Mouse (Mus musculus): Measurements from ENCODE around the gene Hist1h2ao. TPM values are rescaled to one million over a fixed set of nuclear protein-coding genes. Genes with fewer than 3 reads are reported as not detected.
A peak's percentile ranks its signal among the peaks of the same experiment; 100 is the strongest.
"Not testable (repeated sequence)": the region's sequence is repeated elsewhere in the genome, so short reads cannot be mapped to it uniquely, and the experiment has no call there.

Hist1h2ao gene
- polyA plus RNA-seq, 1 experiment from 2014 or later, result not detected

DNA sequence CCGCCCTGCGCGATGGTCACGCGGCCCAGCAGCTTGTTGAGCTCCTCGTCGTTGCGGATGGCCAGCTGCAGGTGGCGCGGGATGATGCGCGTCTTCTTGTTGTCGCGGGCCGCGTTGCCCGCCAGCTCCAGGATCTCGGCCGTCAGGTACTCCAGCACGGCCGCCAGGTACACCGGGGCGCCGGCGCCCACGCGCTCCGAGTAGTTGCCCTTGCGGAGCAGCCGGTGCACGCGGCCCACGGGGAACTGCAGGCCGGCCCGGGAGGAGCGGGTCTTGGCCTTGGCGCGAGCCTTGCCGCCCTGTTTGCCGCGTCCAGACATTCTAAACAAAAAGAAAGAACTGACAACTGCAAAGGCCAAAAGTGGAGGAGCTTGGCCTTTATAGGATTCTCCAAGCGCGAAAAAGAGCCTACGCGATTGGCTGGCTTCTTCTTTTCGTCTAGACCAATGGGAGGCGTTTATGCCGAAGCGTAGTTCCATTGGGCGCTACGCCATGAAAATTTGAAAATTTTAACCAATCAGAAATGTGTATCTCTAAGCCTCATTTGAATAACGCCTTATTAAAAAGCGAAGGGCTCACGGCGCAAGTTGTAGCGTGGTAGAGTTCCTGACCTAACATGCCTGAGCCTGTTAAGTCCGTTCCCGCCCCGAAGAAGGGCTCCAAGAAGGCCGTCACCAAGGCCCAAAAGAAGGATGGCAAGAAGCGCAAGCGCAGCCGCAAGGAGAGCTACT is 23.2 kb upstream of the Hist1h2ao start, which contains the start of the genes Hist1h2an and Hist1h2bp:
Hist1h2an (minus strand) TSS at position 320 of the 731 bp plus-strand sequence.
Hist1h2bp (plus strand) TSS at position 563 of the 731 bp plus-strand sequence.
- under 1% methylated on average over 38 of the region's 63 CpGs for WGBS
- Histone ChIP-seq H3K4me3 (peak within 1 kb of the TSS; percentile 38), H3K4me2 (peak within 1 kb of the TSS; percentile 54), H3K4me1 (peaks cover 50% of the 10 kb centered on the region), H3K27ac (peak within 1 kb of the TSS; percentile 93), H3K9ac (peak within 1 kb of the TSS; percentile 49)
- peak; percentile 91 for ATAC-seq (ENCODE audit: borderline replicate concordance, extremely low read depth, low FRiP score, low TSS enrichment)
- not testable (repeated sequence) for H3K9me3 ChIP-seq, H3K36me3 ChIP-seq, H3K27me3 ChIP-seq

DNA sequence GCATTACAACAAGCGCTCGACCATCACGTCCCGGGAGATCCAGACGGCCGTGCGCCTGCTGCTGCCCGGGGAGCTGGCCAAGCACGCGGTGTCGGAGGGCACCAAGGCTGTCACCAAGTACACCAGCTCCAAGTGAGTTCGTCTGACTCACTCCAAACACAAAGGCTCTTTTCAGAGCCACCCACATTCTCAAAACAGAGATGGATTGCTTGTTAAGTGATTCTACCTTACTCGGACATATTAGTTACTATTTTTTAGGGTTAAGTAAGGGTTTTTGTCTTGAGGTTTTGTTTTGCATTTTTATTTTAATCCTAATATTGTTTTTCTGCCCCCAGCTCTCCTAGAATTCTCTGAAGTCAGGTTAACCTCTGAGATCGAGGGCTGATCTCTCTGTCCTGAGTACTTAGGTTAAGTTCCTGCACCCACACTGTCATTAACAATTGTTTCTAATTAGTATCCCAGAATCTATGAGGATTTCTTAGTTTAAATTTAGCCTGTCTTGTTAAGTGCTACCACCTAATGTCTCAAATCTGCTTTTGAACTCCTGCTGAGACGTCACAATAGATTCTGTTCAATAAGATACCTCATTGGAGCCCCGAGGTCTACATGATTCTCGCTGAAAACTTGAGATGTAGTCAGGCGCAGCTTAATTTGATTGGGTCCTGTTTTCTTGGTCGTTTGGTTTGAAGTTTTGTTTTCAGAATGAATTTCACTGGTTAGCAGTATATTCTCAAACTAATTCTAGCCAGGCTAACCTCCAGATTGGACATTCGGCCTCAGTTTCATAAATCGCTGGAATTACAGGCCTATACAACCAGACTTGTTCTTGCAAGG is 22.3 kb upstream of the Hist1h2ao start:
- peak overlapping the region; percentile 50 for H3K4me2 ChIP-seq
- H3K9me3 ChIP-seq, result no peaks in the 10 kb centered on the region
- no peaks in the 10 kb centered on the region for H3K36me3 ChIP-seq
- peak overlapping the region; percentile 93 for H3K27ac ChIP-seq
- ATAC-seq (ENCODE audit: borderline replicate concordance, extremely low read depth, low FRiP score, low TSS enrichment), result peak; percentile 2; the same call in 1 of the 2 replicates
- peak overlapping the region; percentile 38 for H3K4me3 ChIP-seq
- H3K4me1 ChIP-seq, result peaks cover 49% of the 10 kb centered on the region
- H3K9ac ChIP-seq, result peak overlapping the region; percentile 29
- 21% methylated on average over 15 of the region's 21 CpGs for WGBS
- no peaks in the 10 kb centered on the region for H3K27me3 ChIP-seq

DNA sequence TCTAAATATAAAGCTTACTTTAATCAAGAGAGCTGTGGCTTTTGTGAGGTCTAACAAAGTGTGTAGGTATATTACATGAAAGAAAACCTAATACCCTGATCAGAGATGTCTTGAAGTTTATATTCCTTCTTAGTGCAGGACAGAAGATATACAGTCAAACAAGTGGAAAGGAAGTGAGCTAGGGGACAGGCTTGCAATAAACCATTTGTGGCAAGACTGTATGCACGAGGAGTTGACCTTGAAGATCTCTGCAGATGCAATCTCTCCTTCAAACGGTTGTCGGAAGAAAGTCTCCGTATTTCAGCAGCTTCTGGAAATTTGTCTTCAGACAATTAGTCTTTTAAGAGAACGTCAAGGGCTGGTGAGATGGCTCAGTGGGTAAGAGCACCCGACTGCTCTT is 20.3 kb upstream of the Hist1h2ao start:
- H3K4me3 ChIP-seq, result no peak overlapping the region
- no peaks in the 10 kb centered on the region for H3K9me3 ChIP-seq
- H3K4me2 ChIP-seq, result no peak overlapping the region
- H3K27ac ChIP-seq, result peak overlapping the region; percentile 24; the same call in 1 of the 2 replicates
- no peak overlapping the region for H3K9ac ChIP-seq
- ATAC-seq (ENCODE audit: borderline replicate concordance, extremely low read depth, low FRiP score, low TSS enrichment), result no peak
- no peaks in the 10 kb centered on the region for H3K36me3 ChIP-seq
- H3K27me3 ChIP-seq, result no peaks in the 10 kb centered on the region
- WGBS, result 54% methylated on average over 6 of the region's 6 CpGs
- H3K4me1 ChIP-seq, result peaks cover 38% of the 10 kb centered on the region

DNA sequence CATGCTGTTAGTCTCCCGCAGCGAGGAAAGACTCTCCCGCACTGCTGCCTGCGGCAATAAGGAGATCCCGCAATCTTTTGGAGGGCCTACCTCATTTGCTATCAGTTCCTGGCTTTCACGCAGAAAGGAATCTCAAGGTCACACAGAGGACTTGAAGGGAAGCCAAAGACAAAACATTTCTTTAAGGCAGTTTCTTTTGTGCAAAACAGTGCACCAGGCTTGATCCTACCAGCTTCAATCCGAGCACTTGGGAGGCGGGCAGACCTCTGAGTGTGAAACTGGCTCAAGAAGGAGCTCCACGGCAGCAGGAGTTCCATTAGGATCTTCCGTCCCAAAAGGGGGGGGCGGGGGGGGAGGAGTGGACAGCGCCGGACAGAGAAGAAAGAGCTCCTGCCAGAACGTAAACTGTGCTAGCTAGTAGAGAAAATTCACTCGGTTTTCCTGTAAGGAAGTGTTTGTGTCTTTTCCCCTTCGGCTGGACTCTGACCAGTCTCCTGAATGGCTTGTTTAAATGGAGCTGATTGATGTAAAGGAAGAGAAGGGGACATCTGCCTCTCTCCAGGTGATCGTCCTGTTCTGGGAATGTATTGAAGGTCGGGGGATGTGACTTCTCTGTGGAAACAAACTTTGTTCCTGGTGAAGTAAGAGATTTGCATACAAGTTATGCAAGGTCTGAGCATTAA is 19.5 kb upstream of the Hist1h2ao start:
- Histone ChIP-seq H3K36me3 (no peaks in the 10 kb centered on the region), H3K4me1 (peaks cover 32% of the 10 kb centered on the region), H3K27ac (peak overlapping the region; percentile 63), H3K27me3 (no peaks in the 10 kb centered on the region), H3K4me3 (peak overlapping the region; percentile 21), H3K4me2 (peak overlapping the region; percentile 54), H3K9me3 (no peaks in the 10 kb centered on the region), H3K9ac (peak overlapping the region; percentile 32)
- ATAC-seq (ENCODE audit: borderline replicate concordance, extremely low read depth, low FRiP score, low TSS enrichment), result no peak
- WGBS, result 6% methylated on average over 17 of the region's 18 CpGs

DNA sequence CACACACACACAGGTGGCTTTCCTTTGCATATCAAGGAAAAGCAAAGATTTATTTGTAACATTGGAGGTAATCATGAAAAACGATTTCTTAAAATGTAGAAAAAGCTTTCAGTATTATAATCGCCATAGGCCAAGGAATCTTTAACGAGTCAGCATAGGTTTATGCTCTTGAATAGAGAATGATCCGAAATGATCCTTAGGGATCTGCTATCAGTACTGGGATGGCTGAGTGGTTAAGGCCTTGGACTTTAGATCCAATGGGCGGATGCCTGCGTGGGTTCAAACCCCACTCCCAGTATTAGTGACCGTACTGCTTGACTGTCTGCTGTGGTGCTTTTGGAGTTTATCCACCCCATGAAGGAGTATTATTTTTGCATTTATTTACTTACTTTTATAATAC is 14.7 kb upstream of the Hist1h2ao start:
- no peaks in the 10 kb centered on the region for H3K27me3 ChIP-seq
- no peaks in the 10 kb centered on the region for H3K9me3 ChIP-seq
- WGBS, result 91% methylated on average over 7 of the region's 7 CpGs

DNA sequence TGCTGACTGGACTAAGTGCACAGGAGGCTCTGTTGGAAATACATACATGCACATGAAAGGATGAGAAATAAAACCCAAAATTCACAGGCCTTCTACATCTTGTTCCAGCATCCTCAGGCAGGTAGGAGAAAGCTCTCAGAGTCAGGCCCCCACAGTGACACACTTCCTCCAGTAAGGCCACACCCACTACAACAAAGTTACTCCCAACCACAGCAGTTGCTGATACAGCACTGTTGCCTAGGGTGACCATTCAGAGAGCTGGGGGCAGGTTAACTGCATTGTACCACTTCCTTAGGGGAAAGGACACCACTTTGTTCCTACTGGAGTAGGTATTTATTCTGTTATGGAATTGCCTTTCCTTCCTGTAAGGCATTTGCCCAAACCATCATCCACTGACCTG is 13.1 kb upstream of the Hist1h2ao start:
- H3K4me1 ChIP-seq; H3K4me3 ChIP-seq; H3K4me2 ChIP-seq; ATAC-seq (ENCODE audit: borderline replicate concordance, extremely low read depth, low FRiP score, low TSS enrichment); H3K36me3 ChIP-seq; H3K9ac ChIP-seq; H3K27me3 ChIP-seq; H3K9me3 ChIP-seq; H3K27ac ChIP-seq: not testable (repeated sequence)

More for the DNA sequence above, 14.7 kb upstream of the Hist1h2ao start:
- Histone ChIP-seq H3K36me3 (no peaks in the 10 kb centered on the region), H3K9ac (no peak overlapping the region), H3K4me1 (peaks cover 8% of the 10 kb centered on the region; the same call in 1 of the 2 replicates), H3K4me2 (no peak overlapping the region), H3K4me3 (no peak overlapping the region), H3K27ac (no peak overlapping the region)
- no peak for ATAC-seq (ENCODE audit: borderline replicate concordance, extremely low read depth, low FRiP score, low TSS enrichment)

DNA sequence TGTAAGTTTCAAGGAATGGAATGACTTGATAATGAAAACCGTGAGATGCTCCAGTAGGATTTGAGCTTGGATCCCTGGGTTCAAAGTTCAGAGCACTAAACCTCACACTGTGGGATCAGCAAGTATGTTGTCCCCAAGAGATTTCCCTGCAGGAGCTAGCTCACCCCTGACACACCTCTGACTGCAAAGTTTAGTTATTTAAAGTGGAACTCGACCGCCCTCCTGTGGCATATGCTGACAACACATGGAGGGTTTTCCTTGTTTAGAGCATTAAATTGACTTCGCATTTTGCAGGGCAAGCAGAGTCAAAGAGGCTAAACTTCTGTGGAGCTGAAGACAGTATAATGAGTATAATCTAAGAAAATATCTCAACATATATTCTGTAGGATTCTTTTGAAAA is 7.2 kb upstream of the Hist1h2ao start:
- not testable (repeated sequence) for H3K27me3 ChIP-seq, H3K9ac ChIP-seq, H3K4me1 ChIP-seq, H3K4me2 ChIP-seq, H3K36me3 ChIP-seq, H3K9me3 ChIP-seq, H3K4me3 ChIP-seq, H3K27ac ChIP-seq
- no CpG with 5 or more reads among the region's 4 CpGs for WGBS
- peak; percentile 62; the same call in 1 of the 2 replicates for ATAC-seq (ENCODE audit: borderline replicate concordance, extremely low read depth, low FRiP score, low TSS enrichment)

DNA sequence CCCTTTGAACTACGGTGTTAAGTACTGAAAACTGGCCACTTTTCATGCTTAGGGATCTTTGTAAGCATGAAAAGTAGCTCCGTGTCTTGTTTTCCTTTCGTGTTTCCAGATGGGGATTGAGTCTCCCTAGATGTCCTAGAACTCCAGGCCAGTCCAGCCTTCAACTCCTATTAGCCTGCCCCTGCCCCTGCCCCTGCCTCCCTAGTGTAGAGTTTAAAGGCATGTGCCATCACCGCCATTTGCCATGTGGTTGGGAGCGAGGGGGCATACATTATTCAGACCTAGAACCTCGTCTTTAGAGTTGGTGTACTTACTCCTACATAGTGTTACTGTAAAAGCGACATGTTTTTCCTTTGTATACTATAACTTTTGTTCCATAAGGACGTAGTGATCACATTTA is 809 bp downstream of the Hist1h2ao start:
- not testable (repeated sequence) for H3K4me2 ChIP-seq, H3K4me1 ChIP-seq, H3K4me3 ChIP-seq, H3K9ac ChIP-seq, H3K27me3 ChIP-seq, H3K9me3 ChIP-seq, H3K27ac ChIP-seq, H3K36me3 ChIP-seq
- ATAC-seq (ENCODE audit: borderline replicate concordance, extremely low read depth, low FRiP score, low TSS enrichment), result peak; percentile 28; the same call in 1 of the 2 replicates
- WGBS, result no CpG with 5 or more reads among the region's 8 CpGs

DNA sequence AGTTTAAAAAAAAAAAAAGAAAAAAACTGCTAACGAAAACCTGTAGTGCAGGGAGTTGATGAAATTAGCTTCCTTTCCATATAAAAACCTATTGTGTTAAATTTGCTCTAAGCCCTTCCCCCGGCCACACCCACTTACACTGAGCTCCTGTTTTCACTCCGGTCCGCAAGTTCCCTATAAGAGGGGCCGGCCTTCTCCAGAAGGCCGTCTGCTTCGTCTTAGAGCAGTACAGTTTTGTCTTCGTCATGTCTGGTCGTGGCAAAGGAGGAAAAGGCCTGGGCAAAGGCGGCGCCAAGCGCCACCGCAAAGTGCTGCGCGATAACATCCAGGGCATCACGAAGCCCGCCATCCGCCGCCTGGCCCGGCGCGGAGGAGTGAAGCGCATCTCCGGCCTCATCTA is 1.3 kb downstream of the Hist1h2ao start, which contains the start of gene Hist1h4m:
Hist1h4m (plus strand) TSS at position 208 of the 400 bp plus-strand sequence.
- H3K9me3 ChIP-seq, H3K4me1 ChIP-seq, H3K36me3 ChIP-seq, H3K27me3 ChIP-seq, H3K9ac ChIP-seq: not testable (repeated sequence)
- WGBS, result no CpG with 5 or more reads among the region's 24 CpGs
- H3K27ac ChIP-seq, result peak within 1 kb of the TSS; percentile 71
- H3K4me2 ChIP-seq, result peak within 1 kb of the TSS; percentile 45
- H3K4me3 ChIP-seq, result peak within 1 kb of the TSS; percentile 22; the same call in 1 of the 2 replicates
- ATAC-seq (ENCODE audit: borderline replicate concordance, extremely low read depth, low FRiP score, low TSS enrichment), result peak; percentile 64; the same call in 1 of the 2 replicates

DNA sequence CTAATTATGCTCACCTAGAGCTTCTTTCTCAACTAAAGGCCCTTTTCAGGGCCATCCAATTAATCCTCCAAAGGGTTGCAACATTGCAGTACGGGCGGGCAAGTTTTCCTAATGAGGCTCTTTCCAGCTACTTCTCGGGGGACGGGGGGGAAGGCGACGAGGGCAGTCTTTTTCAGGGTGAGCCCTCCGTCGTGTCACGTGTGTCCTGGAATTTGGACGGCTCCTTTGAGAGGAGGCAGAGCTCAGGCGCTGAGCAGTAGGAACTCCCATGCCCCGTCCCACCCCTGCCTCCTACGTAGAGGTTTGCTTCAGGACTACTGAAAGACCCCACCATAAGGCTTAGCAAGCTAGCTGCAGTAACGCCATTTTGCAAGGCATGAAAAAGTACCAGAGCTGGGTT is 1.8 kb downstream of the Hist1h2ao start:
- H3K27ac ChIP-seq, result peak overlapping the region; percentile 71
- not testable (repeated sequence) for H3K9ac ChIP-seq, H3K4me1 ChIP-seq, H3K9me3 ChIP-seq, H3K27me3 ChIP-seq, H3K36me3 ChIP-seq
- H3K4me3 ChIP-seq, result peak overlapping the region; percentile 22; the same call in 1 of the 2 replicates
- WGBS, result under 1% methylated on average over 14 of the region's 14 CpGs
- H3K4me2 ChIP-seq, result peak overlapping the region; percentile 45
- peak; percentile 36; the same call in 1 of the 2 replicates for ATAC-seq (ENCODE audit: borderline replicate concordance, extremely low read depth, low FRiP score, low TSS enrichment)

DNA sequence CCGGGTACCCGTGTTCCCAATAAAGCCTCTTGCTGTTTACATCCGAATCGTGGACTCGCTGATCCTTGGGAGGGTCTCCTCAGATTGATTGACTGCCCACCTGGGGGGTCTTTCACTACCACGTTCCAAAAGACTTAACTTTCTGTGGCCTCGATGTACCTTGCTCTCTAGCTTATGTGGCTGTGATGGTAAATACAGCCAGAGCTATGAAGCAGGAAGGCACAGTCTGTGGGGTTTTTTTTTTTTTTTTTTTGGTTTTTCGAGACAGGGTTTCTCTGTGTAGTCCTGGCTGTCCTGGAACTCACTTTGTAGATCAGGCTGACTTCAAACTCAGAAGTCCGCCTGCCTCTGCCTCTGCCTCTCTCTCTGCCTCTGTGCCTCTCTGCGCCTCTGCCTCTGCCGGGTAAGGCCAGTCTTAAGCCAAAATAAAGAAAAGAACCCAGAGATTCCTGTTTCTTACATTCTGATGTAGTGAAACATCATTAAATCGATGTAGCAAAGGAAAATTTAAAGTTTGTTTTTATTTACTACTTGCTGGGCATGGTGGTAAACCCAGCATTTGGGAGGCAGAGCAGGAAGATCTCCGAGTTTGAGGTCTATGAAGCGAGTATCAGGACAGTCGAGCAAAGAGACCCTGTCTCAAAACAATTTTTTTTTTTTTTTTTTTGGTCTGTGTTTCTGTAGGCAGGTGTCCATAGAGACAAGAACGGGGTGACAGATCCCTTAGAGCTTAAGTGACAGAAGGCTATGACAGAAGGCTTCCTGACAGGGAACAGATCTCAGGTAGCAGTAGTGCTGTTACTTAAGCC is 10.0 kb downstream of the Hist1h2ao start:
- H3K4me3 ChIP-seq; H3K27ac ChIP-seq; H3K9ac ChIP-seq; H3K27me3 ChIP-seq; ATAC-seq (ENCODE audit: borderline replicate concordance, extremely low read depth, low FRiP score, low TSS enrichment); H3K9me3 ChIP-seq; H3K36me3 ChIP-seq; H3K4me2 ChIP-seq; H3K4me1 ChIP-seq: not testable (repeated sequence)
- WGBS, result 68% methylated on average over 7 of the region's 16 CpGs

All from lung, embryonic 15.5 days (tissue).